Mouse (Mus musculus): ENCODE measurements around the gene Frmd6. TPM values are rescaled to one million over a fixed set of nuclear protein-coding genes. Genes with fewer than 3 reads are reported as not detected.

Frmd6 gene
- polyA plus RNA-seq, 1 experiment = 29.9 TPM

- Histone ChIP-seq H3K27ac (ENCODE audit: insufficient read depth, low read length) (no peak overlapping the region), H3K4me1 (ENCODE audit: control insufficient read depth, insufficient read depth, low read length) (peaks cover 1% of the 10 kb centered on the region; the same call in 1 of the 2 replicates), H3K4me3 (ENCODE audit: insufficient read depth, low read length) (no peak overlapping the region)
- no peak for TF ChIP-seq CTCF (IDR thresholded peaks at IDR 0.05; ENCODE audit: extremely low read depth, insufficient read depth, low read length)
Measured at GRCm38 (mm10) chr12:70803494-70803893, 21.8 kb upstream of the Frmd6 start.

- no peak overlapping the region for H3K27ac ChIP-seq (ENCODE audit: insufficient read depth, low read length)
- H3K4me1 ChIP-seq (ENCODE audit: control insufficient read depth, insufficient read depth, low read length) = peaks cover 1% of the 10 kb centered on the region; the same call in 1 of the 2 replicates
- H3K4me3 ChIP-seq (ENCODE audit: insufficient read depth, low read length) = no peak overlapping the region
- TF ChIP-seq CTCF (IDR thresholded peaks at IDR 0.05; ENCODE audit: extremely low read depth, insufficient read depth, low read length) = no peak
- no peak for TF ChIP-seq POLR2A (IDR thresholded peaks at IDR 0.05; ENCODE audit: extremely low read depth, insufficient read depth, low read length)
Measured at GRCm38 (mm10) chr12:70804989-70805388, 20.3 kb upstream of the Frmd6 start.

GRCm38 (mm10) chr12:70807543-70807942, 17.8 kb upstream of the Frmd6 start:
- Histone ChIP-seq H3K4me1 (ENCODE audit: control insufficient read depth, insufficient read depth, low read length) (peaks cover 5% of the 10 kb centered on the region; the same call in 1 of the 2 replicates), H3K27ac (ENCODE audit: insufficient read depth, low read length) (no peak overlapping the region), H3K4me3 (ENCODE audit: insufficient read depth, low read length) (no peak overlapping the region)
- TF ChIP-seq POLR2A (IDR thresholded peaks at IDR 0.05; ENCODE audit: extremely low read depth, insufficient read depth, low read length) = no peak

GRCm38 (mm10) chr12:70807975-70808374, 17.3 kb upstream of the Frmd6 start:
- peaks cover 5% of the 10 kb centered on the region; the same call in 1 of the 2 replicates for H3K4me1 ChIP-seq (ENCODE audit: control insufficient read depth, insufficient read depth, low read length)
- H3K4me3 ChIP-seq (ENCODE audit: insufficient read depth, low read length) = no peak overlapping the region
- TF ChIP-seq POLR2A (IDR thresholded peaks at IDR 0.05; ENCODE audit: extremely low read depth, insufficient read depth, low read length) (no peak), CTCF (IDR thresholded peaks at IDR 0.05; ENCODE audit: extremely low read depth, insufficient read depth, low read length) (no peak)
- H3K27ac ChIP-seq (ENCODE audit: insufficient read depth, low read length) = no peak overlapping the region

GRCm38 (mm10) chr12:70809957-70810356, 15.4 kb upstream of the Frmd6 start:
- TF ChIP-seq CTCF (IDR thresholded peaks at IDR 0.05; ENCODE audit: extremely low read depth, insufficient read depth, low read length) (no peak), POLR2A (IDR thresholded peaks at IDR 0.05; ENCODE audit: extremely low read depth, insufficient read depth, low read length) (no peak)
- Histone ChIP-seq H3K4me3 (ENCODE audit: insufficient read depth, low read length) (no peak overlapping the region), H3K27ac (ENCODE audit: insufficient read depth, low read length) (no peak overlapping the region), H3K4me1 (ENCODE audit: control insufficient read depth, insufficient read depth, low read length) (peaks cover 5% of the 10 kb centered on the region; the same call in 1 of the 2 replicates)

GRCm38 (mm10) chr12:70811772-70812171, 13.5 kb upstream of the Frmd6 start:
- TF ChIP-seq CTCF (IDR thresholded peaks at IDR 0.05; ENCODE audit: extremely low read depth, insufficient read depth, low read length) (no peak), POLR2A (IDR thresholded peaks at IDR 0.05; ENCODE audit: extremely low read depth, insufficient read depth, low read length) (no peak)
- Histone ChIP-seq H3K4me1 (ENCODE audit: control insufficient read depth, insufficient read depth, low read length) (peaks cover 5% of the 10 kb centered on the region; the same call in 1 of the 2 replicates), H3K4me3 (ENCODE audit: insufficient read depth, low read length) (no peak overlapping the region), H3K27ac (ENCODE audit: insufficient read depth, low read length) (no peak overlapping the region)

GRCm38 (mm10) chr12:70812176-70812575, 13.1 kb upstream of the Frmd6 start:
- no peak overlapping the region for H3K27ac ChIP-seq (ENCODE audit: insufficient read depth, low read length)
- peaks cover 5% of the 10 kb centered on the region; the same call in 1 of the 2 replicates for H3K4me1 ChIP-seq (ENCODE audit: control insufficient read depth, insufficient read depth, low read length)
- H3K4me3 ChIP-seq (ENCODE audit: insufficient read depth, low read length) = no peak overlapping the region
- TF ChIP-seq CTCF (IDR thresholded peaks at IDR 0.05; ENCODE audit: extremely low read depth, insufficient read depth, low read length) (no peak), POLR2A (IDR thresholded peaks at IDR 0.05; ENCODE audit: extremely low read depth, insufficient read depth, low read length) (no peak)

GRCm38 (mm10) chr12:70812822-70813465, 12.4 kb upstream of the Frmd6 start:
- H3K27ac ChIP-seq (ENCODE audit: insufficient read depth, low read length) = no peak overlapping the region
- no peak overlapping the region for H3K4me3 ChIP-seq (ENCODE audit: insufficient read depth, low read length)
- no peak for TF ChIP-seq CTCF (IDR thresholded peaks at IDR 0.05; ENCODE audit: extremely low read depth, insufficient read depth, low read length)
- no peak for TF ChIP-seq POLR2A (IDR thresholded peaks at IDR 0.05; ENCODE audit: extremely low read depth, insufficient read depth, low read length)
- peaks cover 4% of the 10 kb centered on the region; the same call in 1 of the 2 replicates for H3K4me1 ChIP-seq (ENCODE audit: control insufficient read depth, insufficient read depth, low read length)

- TF ChIP-seq CTCF (IDR thresholded peaks at IDR 0.05; ENCODE audit: extremely low read depth, insufficient read depth, low read length) (no peak), POLR2A (IDR thresholded peaks at IDR 0.05; ENCODE audit: extremely low read depth, insufficient read depth, low read length) (no peak)
- Histone ChIP-seq H3K4me1 (ENCODE audit: control insufficient read depth, insufficient read depth, low read length) (peaks cover 3% of the 10 kb centered on the region; the same call in 1 of the 2 replicates), H3K27ac (ENCODE audit: insufficient read depth, low read length) (no peak overlapping the region), H3K4me3 (ENCODE audit: insufficient read depth, low read length) (no peak overlapping the region)
Measured at GRCm38 (mm10) chr12:70816731-70817130, 8.6 kb upstream of the Frmd6 start.

- no peaks in the 10 kb centered on the region for H3K4me1 ChIP-seq (ENCODE audit: control insufficient read depth, insufficient read depth, low read length)
- H3K4me3 ChIP-seq (ENCODE audit: insufficient read depth, low read length) = peak overlapping the region; percentile 78; the same call in 1 of the 2 replicates
- no peak for TF ChIP-seq POLR2A (IDR thresholded peaks at IDR 0.05; ENCODE audit: extremely low read depth, insufficient read depth, low read length)
- no peak for TF ChIP-seq CTCF (IDR thresholded peaks at IDR 0.05; ENCODE audit: extremely low read depth, insufficient read depth, low read length)
- peak overlapping the region; percentile 22; the same call in 1 of the 2 replicates for H3K27ac ChIP-seq (ENCODE audit: insufficient read depth, low read length)
Measured at GRCm38 (mm10) chr12:70824017-70824416, 1.3 kb upstream of the Frmd6 start.

Data from cortical plate, adult 2 months (tissue).